Mouse (Mus musculus) thymus, postnatal 10 days (tissue): ENCODE measurements around the gene Alb.
A peak's percentile ranks its signal among the peaks of the same experiment; 100 is the strongest.

Experiments
- DNase-seq, 2 experiments: peaks; one replicate each; pipeline ENCODE4 v3.0.0; 2021; ENCODE audit warnings: low spot score in 2 of 2

Alb gene

DNA sequence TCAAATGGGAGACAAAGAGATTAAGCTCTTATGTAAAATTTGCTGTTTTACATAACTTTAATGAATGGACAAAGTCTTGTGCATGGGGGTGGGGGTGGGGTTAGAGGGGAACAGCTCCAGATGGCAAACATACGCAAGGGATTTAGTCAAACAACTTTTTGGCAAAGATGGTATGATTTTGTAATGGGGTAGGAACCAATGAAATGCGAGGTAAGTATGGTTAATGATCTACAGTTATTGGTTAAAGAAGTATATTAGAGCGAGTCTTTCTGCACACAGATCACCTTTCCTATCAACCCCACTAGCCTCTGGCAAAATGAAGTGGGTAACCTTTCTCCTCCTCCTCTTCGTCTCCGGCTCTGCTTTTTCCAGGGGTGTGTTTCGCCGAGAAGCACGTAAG lies at the start of gene Alb:
Alb (plus strand) TSS at position 279 of the 400 bp plus-strand sequence.
- no peak for DNase-seq

GRCm38 (mm10) chr5:90414142-90414924 lies 46.4 kb upstream of the Alb start:
- DNase-seq, result no peak

GRCm38 (mm10) chr5:90414925-90415295 lies 45.8 kb upstream of the Alb start:
- no peak for DNase-seq

DNA sequence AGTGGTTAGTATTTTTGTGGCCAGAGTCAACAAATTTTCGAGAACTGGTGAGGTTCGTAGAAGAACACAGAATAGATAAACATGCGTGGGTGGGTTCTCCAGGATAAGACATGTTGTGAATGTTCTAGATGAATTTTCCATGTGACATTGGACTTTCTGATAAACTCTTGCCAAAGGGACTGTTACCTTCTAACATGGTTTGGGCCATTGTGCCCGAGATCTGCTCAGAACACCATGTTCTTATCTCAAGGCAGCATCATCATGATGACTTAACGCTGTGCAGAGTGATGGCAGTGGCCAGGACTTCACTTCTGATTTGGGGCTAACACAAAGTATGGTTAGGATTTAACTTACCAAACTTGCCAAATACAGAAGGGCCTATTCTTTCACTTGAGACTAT lies 36.1 kb upstream of the Alb start:
- no peak for DNase-seq

GRCm38 (mm10) chr5:90425191-90425590 lies 35.5 kb upstream of the Alb start:
- no peak for DNase-seq

GRCm38 (mm10) chr5:90431053-90431452 lies 29.6 kb upstream of the Alb start:
- DNase-seq, result no peak

GRCm38 (mm10) chr5:90439157-90439556 lies 21.5 kb upstream of the Alb start:
- no peak for DNase-seq

- no peak for DNase-seq
These were observed 13.1 kb upstream of the Alb start for GRCm38 (mm10) chr5:90447577-90447976.

DNA sequence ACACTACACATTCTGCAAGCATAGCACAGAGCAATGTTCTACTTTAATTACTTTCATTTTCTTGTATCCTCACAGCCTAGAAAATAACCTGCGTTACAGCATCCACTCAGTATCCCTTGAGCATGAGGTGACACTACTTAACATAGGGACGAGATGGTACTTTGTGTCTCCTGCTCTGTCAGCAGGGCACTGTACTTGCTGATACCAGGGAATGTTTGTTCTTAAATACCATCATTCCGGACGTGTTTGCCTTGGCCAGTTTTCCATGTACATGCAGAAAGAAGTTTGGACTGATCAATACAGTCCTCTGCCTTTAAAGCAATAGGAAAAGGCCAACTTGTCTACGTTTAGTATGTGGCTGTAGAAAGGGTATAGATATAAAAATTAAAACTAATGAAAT lies 10.7 kb upstream of the Alb start:
- no peak for DNase-seq

DNA sequence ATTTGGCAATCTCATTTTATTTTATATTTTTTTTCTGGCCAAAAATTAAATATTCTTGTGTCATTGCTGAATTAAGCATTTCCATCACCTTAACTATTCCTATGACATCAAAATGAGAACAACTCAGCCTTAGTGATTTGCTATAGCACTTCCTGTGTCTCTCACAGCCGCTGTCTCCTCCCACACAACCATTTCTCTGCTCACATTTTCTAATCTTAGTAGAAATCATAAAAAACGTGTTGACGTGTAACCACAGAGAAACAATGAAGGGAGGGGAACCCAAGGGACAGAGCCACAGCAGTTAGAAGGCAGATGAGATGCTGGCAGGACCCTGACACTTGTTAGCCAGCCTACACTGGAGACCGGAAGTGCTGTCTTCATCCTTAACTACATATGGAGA lies 8.0 kb upstream of the Alb start:
- peak in 1 of 2 experiments; percentile 4 for DNase-seq

GRCm38 (mm10) chr5:90457241-90457640 lies 3.5 kb upstream of the Alb start:
- no peak for DNase-seq

- no peak for DNase-seq
These were observed 2.0 kb upstream of the Alb start for GRCm38 (mm10) chr5:90458727-90459126.

DNA sequence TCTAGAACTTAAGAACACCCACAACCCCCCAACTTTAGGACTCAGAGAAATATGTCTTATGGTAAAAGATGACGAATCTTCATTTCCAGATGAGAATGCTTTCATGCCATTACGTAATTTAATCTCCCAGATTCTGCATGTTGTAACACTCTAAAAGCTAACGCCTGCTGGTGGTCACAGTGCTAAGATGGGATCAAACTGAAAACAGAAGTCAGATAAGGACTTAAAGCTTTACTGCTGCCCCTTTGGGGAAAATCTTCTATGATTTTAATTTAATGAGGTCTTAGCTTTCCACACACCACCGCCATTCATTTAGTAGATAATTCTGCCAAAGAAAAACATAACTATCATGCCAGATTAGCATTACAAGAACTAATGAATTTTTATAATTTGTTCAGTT lies 6.1 kb downstream of the Alb start:
- DNase-seq, result no peak

- DNase-seq, result no peak
These were observed 6.5 kb downstream of the Alb start for GRCm38 (mm10) chr5:90467245-90467644.

- no peak for DNase-seq
These were observed 10.1 kb downstream of the Alb start for GRCm38 (mm10) chr5:90470836-90471235.

DNA sequence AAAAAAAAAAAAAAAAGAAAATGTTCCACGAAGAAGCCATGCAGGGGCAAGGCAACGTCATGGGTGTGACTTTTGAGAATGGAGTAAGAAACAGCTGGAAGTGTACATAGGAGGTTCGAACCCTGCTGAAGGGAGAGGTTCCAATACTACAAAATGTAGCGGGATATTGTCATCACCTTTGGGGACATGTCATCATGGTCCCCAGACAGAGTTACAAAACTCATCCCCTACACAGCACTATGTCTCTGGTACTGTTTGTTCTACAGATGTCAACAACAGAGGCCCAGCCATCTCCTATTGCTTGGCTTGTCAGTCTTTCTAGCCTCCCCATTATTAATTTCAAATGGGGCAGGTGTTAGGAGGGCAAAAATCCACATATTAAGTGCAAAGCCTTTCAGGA lies 13.2 kb downstream of the Alb start:
- DNase-seq, result no peak

DNA sequence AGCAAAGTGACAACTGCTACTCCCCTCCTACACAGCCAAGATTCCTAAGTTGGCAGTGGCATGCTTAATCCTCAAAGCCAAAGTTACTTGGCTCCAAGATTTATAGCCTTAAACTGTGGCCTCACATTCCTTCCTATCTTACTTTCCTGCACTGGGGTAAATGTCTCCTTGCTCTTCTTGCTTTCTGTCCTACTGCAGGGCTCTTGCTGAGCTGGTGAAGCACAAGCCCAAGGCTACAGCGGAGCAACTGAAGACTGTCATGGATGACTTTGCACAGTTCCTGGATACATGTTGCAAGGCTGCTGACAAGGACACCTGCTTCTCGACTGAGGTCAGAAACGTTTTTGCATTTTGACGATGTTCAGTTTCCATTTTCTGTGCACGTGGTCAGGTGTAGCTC lies 13.7 kb downstream of the Alb start:
- DNase-seq, result no peak

DNA sequence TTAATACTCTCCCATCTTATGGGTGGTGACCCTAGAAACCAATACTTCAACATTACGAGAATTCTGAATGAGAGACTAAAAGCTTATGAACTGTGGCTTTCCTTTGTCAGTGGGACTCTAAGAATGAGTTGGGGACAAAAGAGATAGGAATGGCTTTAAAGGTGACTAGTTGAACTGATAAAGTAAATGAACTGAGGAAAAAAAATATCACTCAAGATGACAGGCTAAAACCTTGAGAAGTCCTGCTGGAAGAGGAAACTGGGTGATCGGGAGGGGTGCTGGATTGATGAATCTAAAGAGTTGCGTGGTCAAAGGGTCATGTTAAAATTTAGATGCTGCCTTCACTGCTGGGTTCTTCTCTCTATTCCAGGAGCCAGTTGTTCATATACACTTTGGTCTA lies 16.0 kb downstream of the Alb start:
- no peak for DNase-seq

- no peak for DNase-seq
These were observed 16.8 kb downstream of the Alb start for GRCm38 (mm10) chr5:90477308-90478140.

GRCm38 (mm10) chr5:90478886-90479285 lies 18.2 kb downstream of the Alb start:
- no peak for DNase-seq

DNA sequence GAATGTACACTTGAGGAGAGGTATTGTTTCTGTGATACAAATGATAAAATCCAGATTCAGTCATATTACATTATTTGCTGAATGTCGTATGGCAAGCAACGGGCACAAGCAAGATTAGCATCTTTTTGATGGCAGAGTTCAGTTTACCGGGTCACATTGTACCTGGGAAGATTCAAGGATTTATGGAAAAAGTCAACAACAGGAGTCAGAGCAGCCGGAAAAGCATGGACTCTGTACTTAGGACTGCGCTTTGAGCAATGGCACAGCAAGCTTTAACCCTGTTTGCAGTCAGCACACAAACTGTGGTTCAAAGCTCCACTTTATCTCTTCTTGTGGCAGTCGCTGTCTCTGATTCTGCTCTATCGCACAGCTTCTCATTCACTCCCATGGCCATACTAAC lies 24.9 kb downstream of the Alb start:
- no peak for DNase-seq

GRCm38 (mm10) chr5:90488323-90488722 lies 27.6 kb downstream of the Alb start:
- DNase-seq, result no peak

GRCm38 (mm10) chr5:90490518-90490917 lies 29.8 kb downstream of the Alb start, which contains the start of gene Afp:
Afp (plus strand) TSS chr5:90490737.
- no peak for DNase-seq
